Mouse (Mus musculus) naive thymus-derived CD4-positive, alpha-beta T cell, adult 2 months (primary cell): Measurements from ENCODE around the gene Brdt.
"Not testable (repeated sequence)": the region's sequence is repeated elsewhere in the genome, so short reads cannot be mapped to it uniquely, and the experiment has no call there.

Source experiments
- DNase-seq: peaks from one replicate; pipeline ENCODE4 v3.0.0-alpha.2; 2011; ENCODE audit warnings: low read depth

The Brdt gene

GRCm38 (mm10) chr5:107340404-107340803 is 9.4 kb downstream of the Brdt start:
- no peak for DNase-seq

- DNase-seq: no peak
Observed at GRCm38 (mm10) chr5:107342891-107343290, 11.9 kb downstream of the Brdt start.

GRCm38 (mm10) chr5:107346214-107346613 is 15.3 kb downstream of the Brdt start:
- peak; percentile 46 for DNase-seq

- DNase-seq: peak; percentile 62
Observed at GRCm38 (mm10) chr5:107352566-107352965, 21.6 kb downstream of the Brdt start.

GRCm38 (mm10) chr5:107353981-107354380 is 23.0 kb downstream of the Brdt start:
- peak; percentile 76 for DNase-seq

GRCm38 (mm10) chr5:107355801-107356200 is 24.8 kb downstream of the Brdt start:
- DNase-seq: peak; percentile 42

GRCm38 (mm10) chr5:107357723-107358122 is 26.8 kb downstream of the Brdt start:
- no peak for DNase-seq

GRCm38 (mm10) chr5:107359395-107360053 is 28.6 kb downstream of the Brdt start:
- peak; percentile 95 for DNase-seq

- DNase-seq: no peak
Observed at GRCm38 (mm10) chr5:107360054-107360730, 29.2 kb downstream of the Brdt start.

GRCm38 (mm10) chr5:107370040-107370439 is 39.1 kb downstream of the Brdt start:
- DNase-seq: no peak

GRCm38 (mm10) chr5:107371335-107371734 is 40.4 kb downstream of the Brdt start:
- DNase-seq: no peak

GRCm38 (mm10) chr5:107373256-107373655 is 42.3 kb downstream of the Brdt start:
- DNase-seq: no peak

- DNase-seq: not testable (repeated sequence)
Observed at GRCm38 (mm10) chr5:107386448-107386847, 55.5 kb downstream of the Brdt start.

- no peak for DNase-seq
Observed at GRCm38 (mm10) chr5:107387788-107388187, 56.8 kb downstream of the Brdt start.

- no peak for DNase-seq
Observed at GRCm38 (mm10) chr5:107389373-107389772, 58.4 kb downstream of the Brdt start.

GRCm38 (mm10) chr5:107394437-107394836 is 63.5 kb downstream of the Brdt start:
- DNase-seq: no peak

GRCm38 (mm10) chr5:107402436-107402835 is 71.5 kb downstream of the Brdt start, which contains the start of gene Ephx4:
Ephx4 (plus strand) TSS chr5:107402736.
- peak; percentile 28 for DNase-seq

- peak; percentile 53 for DNase-seq
Observed at GRCm38 (mm10) chr5:107403011-107403946, 72.3 kb downstream of the Brdt start.

GRCm38 (mm10) chr5:107403947-107404684 is 73.2 kb downstream of the Brdt start:
- DNase-seq: peak; percentile 35

GRCm38 (mm10) chr5:107405361-107405760 is 74.4 kb downstream of the Brdt start:
- DNase-seq: no peak

- no peak for DNase-seq
Observed at GRCm38 (mm10) chr5:107410305-107410704, 79.3 kb downstream of the Brdt start.

- DNase-seq: no peak
Observed at GRCm38 (mm10) chr5:107411326-107411725, 80.4 kb downstream of the Brdt start.
